Mouse (Mus musculus) forebrain, embryonic 16.5 days (tissue): ENCODE results near the gene Ascc1. TPM values are rescaled to one million over a fixed set of nuclear protein-coding genes. Genes with fewer than 3 reads are reported as not detected.
A peak's percentile ranks its signal among the peaks of the same experiment; 100 is the strongest.
"Not testable (repeated sequence)": the region's sequence is repeated elsewhere in the genome, so short reads cannot be mapped to it uniquely, and the experiment has no call there.

Experiments
- ATAC-seq: fragments of 200-750 bp; cut with Nextera tagmentation; 2 replicates; pipeline ENCODE4 v1.8.0; 2017; ENCODE audit warnings: mild to moderate bottlenecking, moderate library complexity
- H3K27ac ChIP-seq: fragments of 300-500 bp; sonication (generic); 2 replicates; pipeline ENCODE4 v1.5.1; 2014; ENCODE audit warnings: low read length, control low read depth
- H3K27me3 ChIP-seq: fragments of 300-500 bp; sonication (generic); replicated peaks from 2 replicates; pipeline ENCODE4 v1.6.1; 2014; ENCODE audit warnings: low read length; ENCODE audit not compliant: control insufficient read depth, insufficient read depth
- H3K36me3 ChIP-seq: fragments of 300-500 bp; sonication (generic); 2 replicates; pipeline ENCODE4 v1.6.1; 2014; ENCODE audit not compliant: control insufficient read depth, insufficient read depth
- H3K4me1 ChIP-seq: fragments of 300-500 bp; sonication (generic); replicated peaks from 2 replicates; pipeline ENCODE4 v1.6.1; 2014; ENCODE audit warnings: low read length; ENCODE audit not compliant: control insufficient read depth, insufficient read depth
- H3K4me2 ChIP-seq: fragments of 300-500 bp; sonication (generic); 2 replicates; pipeline ENCODE4 v1.6.1; 2014; ENCODE audit warnings: mild to moderate bottlenecking, low read length, control low read depth
- H3K4me3 ChIP-seq: fragments of 300-500 bp; sonication (generic); replicated peaks from 2 replicates; pipeline ENCODE4 v1.5.1; 2014; ENCODE audit warnings: mild to moderate bottlenecking, low read length, control low read depth
- H3K9ac ChIP-seq: fragments of 300-500 bp; sonication (generic); replicated peaks from 2 replicates; pipeline ENCODE4 v1.6.1; 2014; ENCODE audit warnings: low read depth, low read length, control low read depth
- H3K9me3 ChIP-seq: fragments of 300-500 bp; sonication (generic); 2 replicates; pipeline ENCODE4 v1.6.1; 2016; ENCODE audit warnings: low read length; ENCODE audit not compliant: control insufficient read depth
- WGBS: fragments of 180-500 bp; shearing (Covaris S2); extraction: QIAGEN DNeasy Blood & Tissue Kit; methylation state at CpG from one replicate; pipeline ENCODE4 v1.1.7; 2014; 5-methylcytosine and 5-hydroxymethylcytosine counted together
- microRNA-seq: library from miRNA; unstranded; fragments of <30 nt; microRNA quantifications from one replicate; pipeline ENCODE4, GENCODE M21; 2017
- polyA plus RNA-seq: library from polyadenylated mRNA; unstranded; fragments of >200 nt; fragmentation: Nextera tagmentation; extraction: Ambion mirVana; gene quantifications from 2 replicates; pipeline ENCODE4 v1.2.1, GENCODE M21; 2015

Gene Ascc1
- polyA plus RNA-seq, 1 experiment from 2014 or later: 50.0 TPM

DNA sequence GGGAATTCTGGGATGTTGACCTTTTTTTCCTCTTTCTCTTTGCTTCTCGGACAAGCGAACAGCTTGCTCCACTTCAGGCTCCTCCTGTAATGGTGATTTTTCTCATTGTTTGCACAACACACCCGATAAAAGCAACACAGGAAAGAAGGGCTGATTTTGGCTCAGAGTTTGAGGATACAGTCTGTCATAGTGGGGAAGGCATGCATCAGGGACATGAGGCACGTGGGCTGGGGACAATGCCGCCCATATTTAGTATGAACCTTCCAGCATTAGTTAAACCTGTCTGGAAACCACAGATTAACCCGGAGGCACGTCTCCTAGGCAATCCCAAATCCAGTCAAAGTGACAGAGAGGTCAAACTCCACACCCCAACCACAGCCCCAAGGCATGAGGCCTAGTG, 134.3 kb downstream of the Ascc1 start:
- H3K9ac ChIP-seq: no peak overlapping the region
- no peaks in the 10 kb centered on the region for H3K9me3 ChIP-seq
- H3K27ac ChIP-seq: no peak overlapping the region
- no peak overlapping the region for H3K4me3 ChIP-seq
- no peak overlapping the region for H3K4me2 ChIP-seq
- ATAC-seq: no peak
- WGBS: 68% methylated on average over 7 of the region's 7 CpGs
- H3K4me1 ChIP-seq: no peaks in the 10 kb centered on the region
- H3K27me3 ChIP-seq: no peaks in the 10 kb centered on the region
- H3K36me3 ChIP-seq: no peaks in the 10 kb centered on the region

DNA sequence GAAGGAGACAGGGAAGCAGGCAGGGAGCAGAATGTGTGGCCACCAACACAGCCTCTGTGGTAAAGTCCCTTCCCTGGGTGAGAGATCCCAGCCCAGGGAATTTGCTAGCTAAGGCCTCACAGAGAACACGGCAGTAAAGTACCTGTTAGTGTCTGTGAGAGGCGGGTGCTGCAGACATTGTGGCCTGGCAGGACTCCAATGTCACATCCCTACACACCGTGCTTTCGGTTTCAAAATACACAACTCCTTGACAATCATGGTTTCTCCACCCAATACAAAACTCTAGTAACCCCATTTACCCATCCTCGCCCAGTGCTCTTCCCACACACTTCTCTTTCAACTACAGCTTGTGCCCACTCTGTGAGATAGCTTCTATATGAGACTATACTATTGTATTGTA, 136.1 kb downstream of the Ascc1 start:
- 92% methylated on average over 5 of the region's 5 CpGs for WGBS
- no peak overlapping the region for H3K9ac ChIP-seq
- no peak overlapping the region for H3K4me3 ChIP-seq
- H3K4me1 ChIP-seq: no peaks in the 10 kb centered on the region
- H3K9me3 ChIP-seq: no peaks in the 10 kb centered on the region
- ATAC-seq: no peak
- no peaks in the 10 kb centered on the region for H3K27me3 ChIP-seq
- no peaks in the 10 kb centered on the region for H3K36me3 ChIP-seq
- H3K27ac ChIP-seq: no peak overlapping the region
- no peak overlapping the region for H3K4me2 ChIP-seq

DNA sequence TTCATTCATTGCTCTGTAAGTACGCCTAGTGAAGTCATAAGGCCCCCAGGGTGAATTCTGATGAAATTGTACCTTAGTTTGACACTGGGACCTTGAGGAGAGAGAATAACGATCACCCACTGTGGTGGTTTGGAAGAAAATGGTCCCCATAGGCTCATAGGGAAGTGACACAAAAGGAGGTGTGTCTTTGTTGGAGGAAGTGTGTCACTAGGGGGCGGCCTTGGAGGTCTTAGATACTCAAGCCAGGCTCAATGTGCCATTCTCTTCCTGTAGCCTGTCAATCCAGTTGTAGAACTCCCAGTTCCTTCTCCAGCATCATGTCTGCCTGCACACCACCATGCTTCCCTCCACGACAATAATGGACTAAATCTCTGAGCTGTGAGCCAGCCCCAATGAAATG, 138.1 kb downstream of the Ascc1 start:
- H3K36me3 ChIP-seq: no peaks in the 10 kb centered on the region
- H3K27me3 ChIP-seq: no peaks in the 10 kb centered on the region
- no peaks in the 10 kb centered on the region for H3K9me3 ChIP-seq
- no peaks in the 10 kb centered on the region for H3K4me1 ChIP-seq
- H3K27ac ChIP-seq: no peak overlapping the region
- H3K9ac ChIP-seq: no peak overlapping the region
- no peak overlapping the region for H3K4me2 ChIP-seq
- ATAC-seq: no peak
- H3K4me3 ChIP-seq: no peak overlapping the region
- 89% methylated on average over 4 of the region's 4 CpGs for WGBS

DNA sequence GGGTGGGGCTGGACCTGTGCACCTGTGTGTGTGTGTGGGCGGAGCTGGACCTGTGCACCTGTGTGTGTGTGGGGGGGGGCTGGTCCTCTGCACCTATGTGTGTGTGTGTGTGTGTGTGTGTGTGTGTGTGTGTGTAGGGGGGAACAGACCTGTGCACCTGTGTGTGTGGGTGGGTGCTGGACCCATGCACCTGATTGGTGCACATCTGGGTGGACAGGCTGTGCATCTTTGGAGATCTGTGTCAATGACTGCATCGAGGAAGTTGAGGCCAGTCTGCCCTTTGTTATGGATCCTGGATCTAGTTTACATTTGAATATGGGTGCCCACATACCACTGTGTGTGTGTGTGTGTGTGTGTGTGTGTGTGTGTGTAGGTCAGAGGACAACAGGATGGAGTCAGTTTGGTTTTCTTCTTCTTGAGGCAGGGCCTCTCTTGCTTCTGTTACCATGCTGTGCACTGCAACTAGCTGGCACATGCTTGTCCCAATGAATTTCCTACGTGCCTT, 139.1 kb downstream of the Ascc1 start:
- H3K27ac ChIP-seq: no peak overlapping the region
- H3K27me3 ChIP-seq: no peaks in the 10 kb centered on the region
- H3K4me1 ChIP-seq: no peaks in the 10 kb centered on the region
- ATAC-seq: no peak
- no peak overlapping the region for H3K9ac ChIP-seq
- WGBS: 92% methylated on average over 3 of the region's 3 CpGs
- no peak overlapping the region for H3K4me2 ChIP-seq
- H3K36me3 ChIP-seq: no peaks in the 10 kb centered on the region
- H3K4me3 ChIP-seq: no peak overlapping the region
- no peaks in the 10 kb centered on the region for H3K9me3 ChIP-seq

DNA sequence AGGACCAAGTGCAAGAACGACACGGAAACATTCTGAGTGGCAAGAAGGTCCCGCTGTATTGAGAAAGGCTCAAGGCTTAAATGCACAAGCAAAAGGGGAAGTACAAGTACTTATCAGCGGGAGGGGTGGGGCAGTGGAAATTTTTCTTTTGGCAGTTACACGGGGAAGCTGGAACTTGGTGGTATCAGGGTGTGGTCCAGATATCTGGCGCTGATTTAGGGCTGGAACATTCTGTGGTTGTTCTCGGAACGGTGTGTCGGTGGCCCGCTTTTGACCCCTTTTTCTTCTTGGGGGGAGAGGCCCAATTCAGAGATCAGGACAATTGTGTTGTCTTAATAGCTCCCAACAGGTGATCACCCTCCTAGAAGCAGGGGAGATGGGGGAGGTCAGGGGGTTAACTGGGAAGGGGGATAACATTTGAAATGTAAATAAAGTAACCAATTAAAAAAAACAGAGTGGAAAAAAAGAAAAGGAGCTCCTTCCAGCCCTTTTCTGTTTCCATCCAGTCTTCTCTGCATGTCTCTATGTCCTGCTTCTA, 145.0 kb downstream of the Ascc1 start:
- ATAC-seq, H3K4me2 ChIP-seq: not testable (repeated sequence)

DNA sequence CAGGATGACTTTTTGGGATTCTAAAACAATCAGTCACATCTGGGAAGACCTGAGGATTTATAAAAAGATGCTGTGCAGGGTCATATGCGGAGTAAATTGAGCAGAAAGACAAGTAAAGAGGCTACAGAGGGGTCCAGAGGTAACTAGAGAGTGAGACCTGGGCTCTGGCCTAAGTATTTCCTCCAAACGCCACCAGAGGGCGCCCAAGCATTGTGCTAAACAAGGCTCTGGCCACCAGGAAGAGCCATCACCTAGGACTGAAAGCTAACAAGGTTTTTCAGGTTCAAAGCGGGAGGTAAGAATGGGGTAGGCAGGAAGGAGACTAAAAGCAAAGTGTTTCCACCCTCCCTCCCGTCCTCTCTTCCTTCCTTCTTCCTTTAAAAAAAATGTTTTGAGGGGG, 145.5 kb downstream of the Ascc1 start:
- no peaks in the 10 kb centered on the region for H3K27me3 ChIP-seq
- WGBS: 0% methylated on average over 5 of the region's 5 CpGs
- no peak overlapping the region for H3K27ac ChIP-seq
- no peaks in the 10 kb centered on the region for H3K9me3 ChIP-seq
- no peak overlapping the region for H3K4me2 ChIP-seq
- no peak overlapping the region for H3K9ac ChIP-seq
- H3K36me3 ChIP-seq: no peaks in the 10 kb centered on the region
- peak; percentile 54; the same call in 1 of the 2 replicates for ATAC-seq
- no peaks in the 10 kb centered on the region for H3K4me1 ChIP-seq
- no peak overlapping the region for H3K4me3 ChIP-seq

More for the DNA sequence above, 145.0 kb downstream of the Ascc1 start:
- H3K4me3 ChIP-seq, H3K27ac ChIP-seq, H3K4me1 ChIP-seq, H3K27me3 ChIP-seq, H3K36me3 ChIP-seq, H3K9me3 ChIP-seq, H3K9ac ChIP-seq: not testable (repeated sequence)
- 64% methylated on average over 10 of the region's 10 CpGs for WGBS

Small RNA genes within 50 kb of the gene (microRNA-seq; reads per million reads assigned to microRNA genes)
- gene Mir6906: 1.5 reads per million

Other genes with a start within 250 kb of the Ascc1 start
- 18.5 and 21.2 TPM in 2 replicates for gene Dnajb12, start 123.2 kb upstream of the Ascc1 start, polyA plus RNA-seq
- gene Ddit4, start 51.0 kb upstream of the Ascc1 start, polyA plus RNA-seq: 75.5 and 79.6 TPM in 2 replicates
- 112 and 115 TPM in 2 replicates for gene Anapc16, start 330 bp downstream of the Ascc1 start, polyA plus RNA-seq
- gene Spock2, start 103.4 kb downstream of the Ascc1 start, polyA plus RNA-seq: 52.6 and 68.6 TPM in 2 replicates
- 0.83 and 0.90 TPM in 2 replicates for gene Chst3, start 216.5 kb downstream of the Ascc1 start, polyA plus RNA-seq